ENCODE assay signal across 9 mouse cellular contexts in genomic region chr3:60437678-60438232, GRCm38 (mm10). TPM values are rescaled to one million over a fixed set of nuclear protein-coding genes. Genes with fewer than 3 reads are reported as not detected.
DNase-seq lines count a peak whose midpoint lies in the region; ATAC-seq and TF ChIP-seq lines count a peak whose summit lies in the region.
"Had no signal": no experiment of that assay in that cellular context is flagged by ENCODE, and none has a peak within 500 bp of the region (broad histone marks: within the 10 kb centered on the region; RNA-seq: fewer than 3 reads in every experiment).

No protein-coding gene starts in this region.

- 23% methylated on average over 1 of the region's 1 CpGs for WGBS in lung, embryonic 16.5 days
- WGBS in hindbrain, embryonic 10.5 days = 79% methylated on average over 1 of the region's 1 CpGs

- CTCF ChIA-PET in Patski (lab: Charles Lee) = interaction anchor here (0.8 to 1.6 kb wide), 9 partner anchors 11 to 174 kb away, joined by 3 to 4 read pairs (median 3); no protein-coding TSS in a partner anchor

- POLR2A ChIA-PET in Patski (lab: Charles Lee) = no interaction called here

- H3K36me3 ChIP-seq in lung, embryonic 16.5 days (ENCODE audit: control insufficient read depth, insufficient read depth, low read length) = no peaks in the 10 kb centered on the region
- H3K36me3 ChIP-seq in hindbrain, embryonic 10.5 days = no peaks in the 10 kb centered on the region

- no peaks in the 10 kb centered on the region for H3K9me3 ChIP-seq in lung, embryonic 16.5 days (ENCODE audit: control insufficient read depth, low read length)
- H3K9me3 ChIP-seq in hindbrain, embryonic 10.5 days = no peaks in the 10 kb centered on the region

- DNase-seq in cerebellum, postnatal 10 days = peak; percentile 5
- DNase-seq in cerebellum, adult 9-10 months = no peak
- peak; percentile 85 for DNase-seq in Patski (ENCODE audit: low read depth, low spot score)
- no peak for DNase-seq in hindbrain, embryonic 10.5 days (ENCODE audit: low spot score)
- no peak for DNase-seq in right cerebral cortex, adult 2 months (ENCODE audit: low spot score in 2 of 2)
- DNase-seq in natural killer cell, adult 2 months (ENCODE audit: low spot score in 2 of 2) = no peak

- peak overlapping the region; percentile 41 for H3K27ac ChIP-seq in lung, embryonic 16.5 days (ENCODE audit: low read length)
- no peak overlapping the region for H3K27ac ChIP-seq in hindbrain, embryonic 10.5 days

- peaks cover 11% of the 10 kb centered on the region for H3K4me1 ChIP-seq in lung, embryonic 16.5 days (replicated peaks; ENCODE audit: control insufficient read depth, insufficient read depth, low read length)
- no peaks in the 10 kb centered on the region for H3K4me1 ChIP-seq in hindbrain, embryonic 10.5 days (replicated peaks)

- no peak overlapping the region for H3K9ac ChIP-seq in lung, embryonic 16.5 days (ENCODE audit: low read length)

- no peaks in the 10 kb centered on the region for H3K27me3 ChIP-seq in Patski
- no peaks in the 10 kb centered on the region for H3K27me3 ChIP-seq in lung, embryonic 16.5 days (ENCODE audit: control insufficient read depth, insufficient read depth, low read depth, low read length)
- no peaks in the 10 kb centered on the region for H3K27me3 ChIP-seq in hindbrain, embryonic 10.5 days (ENCODE audit: insufficient read depth, poor library complexity, severe bottlenecking)

- no peak overlapping the region for H3K4me3 ChIP-seq in lung, embryonic 16.5 days (ENCODE audit: low read length)
- H3K4me3 ChIP-seq in hindbrain, embryonic 10.5 days = no peak overlapping the region

- TF ChIP-seq CTCF in Patski (IDR thresholded peaks at IDR 0.05) = no peak

- in situ Hi-C loops in Patski (cut with MboI; ENCODE audit: low pct_unique_long_range_greater_than_20kb) = no loop called here

- no peak overlapping the region for H3K4me2 ChIP-seq in lung, embryonic 16.5 days (ENCODE audit: low read depth, low read length)

- peak; percentile 86 for ATAC-seq in Patski
- ATAC-seq in granulocyte monocyte progenitor cell, adult 5-6 weeks (replicated peaks; ENCODE audit: poor library complexity, severe bottlenecking) = peak; percentile 79
- 0 out of 2 replicates have a peak, but pooled peaks have one; percentile 26 for ATAC-seq in lung, embryonic 16.5 days (ENCODE audit: low read depth)
- ATAC-seq: activated CD4-positive, CD25-positive, alpha-beta regulatory T cell, adult 4 months had no signal

RNA-seq across cellular contexts. Expression of gene Mbnl1, which starts 34.9 kb away (rescaled TPM):
- polyA plus RNA-seq in Patski (2021) = 84.9 TPM
- 464 and 485 TPM in 2 replicates for total RNA-seq in granulocyte monocyte progenitor cell, adult 5-6 weeks (2014; fragmentation: Nextera tagmentation)
- 524 and 651 TPM in 2 replicates for total RNA-seq in granulocyte monocyte progenitor cell, adult 5-6 weeks (2017)
- polyA plus RNA-seq in lung, embryonic 16.5 days (2015; fragmentation: Nextera tagmentation; extraction: Ambion mirVana) = 180 and 188 TPM in 2 replicates
- 34.7 and 39.3 TPM in 2 replicates for polyA plus RNA-seq in hindbrain, embryonic 10.5 days (2016; fragmentation: Nextera tagmentation; extraction: Ambion mirVana)

Comparison
In these comparisons a context has a peak if more than half of its experiments do, and no peak if none do; other contexts are left out.
1. DNase-seq: peak in cerebellum, postnatal 10 days (2 of 2) and Patski (single experiment); none in cerebellum, adult 9-10 months (single experiment), hindbrain, embryonic 10.5 days (single experiment), right cerebral cortex, adult 2 months (0 of 2) and natural killer cell, adult 2 months (0 of 2).
2. ATAC-seq: peak in every context shown above with its lines; median percentile 86 in Patski; 79 in granulocyte monocyte progenitor cell, adult 5-6 weeks; 26 in lung, embryonic 16.5 days.